Mouse (Mus musculus) heart, embryonic 11.5 days (tissue): ENCODE measurements around the gene Gabrg3. TPM values are rescaled to one million over a fixed set of nuclear protein-coding genes. Genes with fewer than 3 reads are reported as not detected.

ENCODE experiments used
- ATAC-seq: fragments of 200-750 bp; cut with Nextera tagmentation; replicated peaks from 2 replicates; pipeline ENCODE4 v1.8.0; 2017; ENCODE audit warnings: moderate library complexity; ENCODE audit not compliant: insufficient number of reproducible peaks, low FRiP score, low TSS enrichment
- H3K27ac ChIP-seq: fragments of 300-500 bp; sonication (generic); 2 replicates; pipeline ENCODE4 v1.5.1; 2014; ENCODE audit warnings: mild to moderate bottlenecking, low read depth, low read length
- H3K27me3 ChIP-seq: fragments of 300-500 bp; sonication (generic); 2 replicates; pipeline ENCODE4 v1.6.1; 2014; ENCODE audit warnings: mild to moderate bottlenecking, low read length, mixed read lengths; ENCODE audit not compliant: control insufficient read depth, insufficient read depth
- H3K36me3 ChIP-seq: fragments of 300-500 bp; sonication (generic); 2 replicates; pipeline ENCODE4 v1.6.1; 2014; ENCODE audit warnings: mild to moderate bottlenecking, low read length, moderate library complexity, mixed read lengths; ENCODE audit not compliant: control insufficient read depth, insufficient read depth
- H3K4me1 ChIP-seq: fragments of 300-500 bp; sonication (generic); 2 replicates; pipeline ENCODE4 v1.6.1; 2014; ENCODE audit warnings: low read length; ENCODE audit not compliant: control insufficient read depth, insufficient read depth
- H3K4me2 ChIP-seq: fragments of 300-500 bp; sonication (generic); 2 replicates; pipeline ENCODE4 v1.6.1; 2014; ENCODE audit warnings: mild to moderate bottlenecking, moderate library complexity
- H3K4me3 ChIP-seq: fragments of 300-500 bp; sonication (generic); 2 replicates; pipeline ENCODE4 v1.5.1; 2014; ENCODE audit warnings: low read depth, low read length
- H3K9ac ChIP-seq: fragments of 300-500 bp; sonication (generic); 2 replicates; pipeline ENCODE4 v1.6.1; 2014; ENCODE audit warnings: mild to moderate bottlenecking, low read depth, low read length, moderate library complexity
- H3K9me3 ChIP-seq: fragments of 300-500 bp; sonication (generic); replicated peaks from 2 replicates; pipeline ENCODE4 v1.6.1; 2016; ENCODE audit warnings: low read length; ENCODE audit not compliant: control insufficient read depth
- WGBS: fragments of 180-500 bp; shearing (Covaris S2); extraction: QIAGEN DNeasy Blood & Tissue Kit; methylation state at CpG from one replicate; pipeline ENCODE4 v1.1.7; 2014; ENCODE audit not compliant: insufficient replicate concordance; 5-methylcytosine and 5-hydroxymethylcytosine counted together
- polyA plus RNA-seq: library from polyadenylated mRNA; unstranded; fragments of >200 nt; fragmentation: Nextera tagmentation; extraction: Ambion mirVana; gene quantifications from 2 replicates; pipeline ENCODE4 v1.2.1, GENCODE M21; 2014

Gabrg3 gene
- polyA plus RNA-seq, 1 experiment from 2014 or later = 0.59 TPM

- no peaks in the 10 kb centered on the region for H3K36me3 ChIP-seq
- H3K27me3 ChIP-seq = no peaks in the 10 kb centered on the region
- no peak overlapping the region for H3K4me2 ChIP-seq
- H3K4me1 ChIP-seq = no peaks in the 10 kb centered on the region
- H3K27ac ChIP-seq = no peak overlapping the region
- no peak for ATAC-seq
- H3K9ac ChIP-seq = no peak overlapping the region
- H3K4me3 ChIP-seq = no peak overlapping the region
- 80% methylated on average over 3 of the region's 3 CpGs for WGBS
- H3K9me3 ChIP-seq = no peaks in the 10 kb centered on the region
Observed at GRCm38 (mm10) chr7:57331211-57331610, 55.8 kb downstream of the Gabrg3 start.

DNA sequence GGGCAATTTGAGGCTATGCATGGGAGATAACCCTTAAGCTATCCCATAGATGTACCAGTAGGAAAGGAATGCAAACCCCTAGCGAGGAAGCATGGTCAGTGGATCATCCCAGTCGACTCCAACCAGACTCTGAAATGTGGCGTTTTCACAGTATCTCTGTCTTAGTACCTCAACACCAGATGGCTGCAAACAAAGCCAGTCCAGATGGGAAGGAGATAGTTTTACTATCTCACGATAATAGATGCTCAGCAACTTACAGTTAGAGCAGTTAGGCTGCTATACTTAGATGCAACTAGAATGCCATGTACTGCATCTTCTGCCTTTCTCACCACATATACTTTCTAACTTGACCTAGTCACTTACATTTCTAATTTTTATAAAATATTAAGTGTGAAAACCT is 56.7 kb downstream of the Gabrg3 start:
- Histone ChIP-seq H3K9me3 (no peaks in the 10 kb centered on the region), H3K4me3 (no peak overlapping the region), H3K4me2 (no peak overlapping the region), H3K4me1 (no peaks in the 10 kb centered on the region), H3K9ac (no peak overlapping the region), H3K36me3 (no peaks in the 10 kb centered on the region), H3K27ac (no peak overlapping the region), H3K27me3 (no peaks in the 10 kb centered on the region)
- 77% methylated on average over 4 of the region's 4 CpGs for WGBS
- ATAC-seq = no peak

DNA sequence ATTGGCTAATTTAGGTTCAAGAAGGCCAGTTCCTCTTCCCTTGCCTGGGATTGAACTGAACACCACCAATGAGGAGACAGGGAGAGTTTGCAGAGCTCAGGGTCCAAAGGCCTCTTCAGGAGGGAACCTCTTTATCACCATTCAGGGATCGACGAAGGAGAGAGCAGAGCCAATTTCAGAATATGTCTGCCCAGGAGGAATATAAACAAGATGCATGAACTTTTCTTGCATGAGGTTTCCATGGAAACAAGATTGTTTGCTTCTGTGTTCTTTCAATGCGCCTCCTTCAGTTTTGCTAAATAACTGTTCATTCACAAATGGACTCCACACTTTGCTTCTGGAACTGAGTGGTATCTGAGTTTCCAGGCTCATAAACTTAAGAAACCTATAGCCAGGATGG is 62.5 kb downstream of the Gabrg3 start:
- 66% methylated on average over 3 of the region's 3 CpGs for WGBS
- Histone ChIP-seq H3K9ac (no peak overlapping the region), H3K4me3 (no peak overlapping the region), H3K9me3 (no peaks in the 10 kb centered on the region), H3K27ac (no peak overlapping the region), H3K4me1 (no peaks in the 10 kb centered on the region), H3K36me3 (no peaks in the 10 kb centered on the region), H3K27me3 (no peaks in the 10 kb centered on the region), H3K4me2 (no peak overlapping the region)
- no peak for ATAC-seq

GRCm38 (mm10) chr7:57322086-57322485 is 64.9 kb downstream of the Gabrg3 start:
- Histone ChIP-seq H3K36me3 (no peaks in the 10 kb centered on the region), H3K9ac (no peak overlapping the region), H3K4me1 (no peaks in the 10 kb centered on the region), H3K9me3 (no peaks in the 10 kb centered on the region), H3K27me3 (no peaks in the 10 kb centered on the region), H3K4me3 (no peak overlapping the region), H3K27ac (no peak overlapping the region), H3K4me2 (no peak overlapping the region)
- WGBS = 70% methylated on average over 1 of the region's 1 CpGs
- no peak for ATAC-seq

GRCm38 (mm10) chr7:57314971-57315370 is 72.0 kb downstream of the Gabrg3 start:
- no peaks in the 10 kb centered on the region for H3K27me3 ChIP-seq
- H3K9ac ChIP-seq = no peak overlapping the region
- no peaks in the 10 kb centered on the region for H3K36me3 ChIP-seq
- H3K4me2 ChIP-seq = no peak overlapping the region
- ATAC-seq = no peak
- 71% methylated on average over 1 of the region's 1 CpGs for whole genome bisulfite sequencing
- no peaks in the 10 kb centered on the region for H3K4me1 ChIP-seq
- no peak overlapping the region for H3K27ac ChIP-seq
- no peaks in the 10 kb centered on the region for H3K9me3 ChIP-seq
- H3K4me3 ChIP-seq = no peak overlapping the region

- H3K4me3 ChIP-seq = no peak overlapping the region
- H3K9ac ChIP-seq = no peak overlapping the region
- H3K36me3 ChIP-seq = no peaks in the 10 kb centered on the region
- H3K27ac ChIP-seq = no peak overlapping the region
- H3K9me3 ChIP-seq = no peaks in the 10 kb centered on the region
- no peaks in the 10 kb centered on the region for H3K4me1 ChIP-seq
- H3K4me2 ChIP-seq = no peak overlapping the region
- H3K27me3 ChIP-seq = no peaks in the 10 kb centered on the region
- WGBS = 84% methylated on average over 2 of the region's 2 CpGs
- no peak for ATAC-seq
Observed at GRCm38 (mm10) chr7:57312018-57312417, 75.0 kb downstream of the Gabrg3 start.

DNA sequence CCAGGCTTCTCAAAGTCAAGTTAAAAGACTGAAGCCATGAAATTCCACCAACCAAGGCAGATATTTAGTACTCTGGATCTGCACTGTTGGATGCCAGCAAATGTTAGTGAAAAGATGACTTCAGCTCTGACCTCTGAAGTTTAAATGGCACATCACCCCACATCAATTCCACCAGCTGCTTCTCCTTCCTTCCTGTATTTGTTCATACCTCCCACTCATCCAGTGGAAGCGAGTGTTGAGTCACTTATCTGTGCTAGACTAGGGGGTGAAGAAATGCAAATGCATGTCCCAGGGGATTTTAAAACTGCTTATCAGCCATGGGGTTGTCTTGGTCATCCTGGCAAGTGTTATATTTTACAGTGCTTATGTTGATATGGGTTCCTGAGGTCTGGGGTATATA is 79.7 kb downstream of the Gabrg3 start:
- no peaks in the 10 kb centered on the region for H3K4me1 ChIP-seq
- WGBS = 36% methylated on average over 1 of the region's 1 CpGs
- no peaks in the 10 kb centered on the region for H3K36me3 ChIP-seq
- H3K4me2 ChIP-seq = no peak overlapping the region
- H3K9ac ChIP-seq = no peak overlapping the region
- 0 out of 2 replicates have a peak, but pooled peaks have one; percentile 31 for ATAC-seq
- H3K9me3 ChIP-seq = no peaks in the 10 kb centered on the region
- no peak overlapping the region for H3K27ac ChIP-seq
- H3K27me3 ChIP-seq = no peaks in the 10 kb centered on the region
- H3K4me3 ChIP-seq = no peak overlapping the region

DNA sequence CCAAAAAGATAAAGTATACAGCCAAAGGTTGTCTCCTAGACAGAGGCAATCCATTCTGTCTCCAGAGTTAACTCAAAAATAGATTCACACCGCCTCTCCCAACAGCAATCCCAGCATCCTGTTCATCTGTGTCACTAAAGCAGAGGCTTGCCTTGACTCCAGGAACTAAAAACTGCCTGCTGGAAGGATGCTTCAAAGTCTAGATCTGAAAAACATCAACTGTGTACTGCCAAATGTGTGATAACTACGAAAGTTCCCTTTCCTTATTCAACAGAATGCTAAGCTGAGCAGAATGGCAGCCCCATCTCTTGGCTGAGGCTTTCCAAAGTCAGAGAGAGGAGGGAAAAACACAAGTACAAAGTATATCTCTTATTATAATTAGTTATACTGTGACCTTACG is 90.3 kb downstream of the Gabrg3 start:
- no peaks in the 10 kb centered on the region for H3K27me3 ChIP-seq
- no peak for ATAC-seq

DNA sequence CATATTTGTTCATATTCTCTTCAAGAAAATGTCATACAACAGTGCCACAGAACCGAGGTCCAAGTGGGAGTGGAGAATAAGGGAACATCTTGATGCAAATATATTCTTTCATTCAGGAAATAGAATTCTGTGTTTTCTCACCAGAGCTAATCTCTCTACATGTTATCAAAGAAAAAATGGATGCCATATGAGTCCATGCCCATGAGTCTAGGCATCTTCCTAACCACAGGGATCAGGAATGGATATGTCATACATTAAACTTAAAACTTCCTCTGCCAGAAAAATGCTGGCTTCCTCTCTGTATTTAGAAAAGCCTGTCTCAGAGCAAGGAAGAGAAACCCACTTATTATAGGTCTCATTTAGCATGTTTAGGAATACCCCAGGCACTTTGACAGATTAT is 92.9 kb downstream of the Gabrg3 start:
- Histone ChIP-seq H3K27ac (no peak overlapping the region), H3K4me3 (no peak overlapping the region), H3K9ac (no peak overlapping the region), H3K36me3 (no peaks in the 10 kb centered on the region), H3K4me2 (no peak overlapping the region), H3K9me3 (no peaks in the 10 kb centered on the region), H3K27me3 (no peaks in the 10 kb centered on the region), H3K4me1 (no peaks in the 10 kb centered on the region)
- 66% methylated on average over 1 of the region's 1 CpGs for WGBS
- ATAC-seq = no peak

More for the DNA sequence above, 90.3 kb downstream of the Gabrg3 start:
- H3K4me3 ChIP-seq = no peak overlapping the region
- H3K4me2 ChIP-seq = no peak overlapping the region
- H3K9me3 ChIP-seq = no peaks in the 10 kb centered on the region
- no peak overlapping the region for H3K9ac ChIP-seq
- WGBS = 71% methylated on average over 3 of the region's 3 CpGs
- no peaks in the 10 kb centered on the region for H3K36me3 ChIP-seq
- no peaks in the 10 kb centered on the region for H3K4me1 ChIP-seq
- H3K27ac ChIP-seq = no peak overlapping the region
